Mouse (Mus musculus) ES-Bruce4 (cell line): Measurements from ENCODE around the gene 1700088E04Rik.

Experiments
- EP300 ChIP-seq: IDR thresholded peaks from 2 replicates; pipeline ENCODE4 v1.6.1; 2011; ENCODE audit warnings: low read depth, low read length; ENCODE audit not compliant: insufficient read depth
- POLR2A ChIP-seq: IDR thresholded peaks from one replicate; pipeline ENCODE4 v1.8.1; 2011; ENCODE audit warnings: low read length; ENCODE audit not compliant: insufficient read depth

GRCm38 (mm10) chr15:79185213-79185612, 44.2 kb upstream of the 1700088E04Rik start:
- no peak for TF ChIP-seq POLR2A
- TF ChIP-seq EP300, result no peak
